Mouse (Mus musculus) cortical plate, adult 2 months (tissue): ENCODE measurements around the gene Olfr1369-ps1. TPM values are rescaled to one million over a fixed set of nuclear protein-coding genes. Genes with fewer than 3 reads are reported as not detected.

ENCODE experiments used
- H3K27ac ChIP-seq: fragments of 200-500 bp; 2 replicates; pipeline ENCODE4 v1.5.1; 2012; ENCODE audit warnings: low read length, control low read depth, inconsistent platforms; ENCODE audit not compliant: insufficient read depth
- H3K4me1 ChIP-seq: fragments of 200-500 bp; 2 replicates; pipeline ENCODE4 v1.6.1; 2011; ENCODE audit warnings: low read length; ENCODE audit not compliant: control insufficient read depth, insufficient read depth
- H3K4me3 ChIP-seq: fragments of 200-500 bp; 2 replicates; pipeline ENCODE4 v1.5.1; 2011; ENCODE audit warnings: mild to moderate bottlenecking, low read length, control low read depth; ENCODE audit not compliant: insufficient read depth
- CTCF ChIP-seq: fragments of 200-500 bp; IDR thresholded peaks from 2 replicates; pipeline ENCODE4 v1.5.1; 2011; ENCODE audit warnings: mild to moderate bottlenecking, control low read depth, low read length; ENCODE audit not compliant: insufficient read depth; ENCODE audit errors: extremely low read depth
- POLR2A ChIP-seq: fragments of 200-500 bp; IDR thresholded peaks from 2 replicates; pipeline ENCODE4 v1.6.1; 2011; ENCODE audit warnings: mild to moderate bottlenecking, low read length, control low read depth; ENCODE audit not compliant: insufficient read depth; ENCODE audit errors: extremely low read depth
- polyA plus RNA-seq: library from polyadenylated mRNA; depleted of rRNA; stranded (reverse); fragments of >200 nt; gene quantifications from 2 replicates; pipeline ENCODE4 v1.2.3, GENCODE M21; 2012; rRNA removed

The Olfr1369-ps1 gene
- polyA plus RNA-seq, 1 experiment, result not detected

DNA sequence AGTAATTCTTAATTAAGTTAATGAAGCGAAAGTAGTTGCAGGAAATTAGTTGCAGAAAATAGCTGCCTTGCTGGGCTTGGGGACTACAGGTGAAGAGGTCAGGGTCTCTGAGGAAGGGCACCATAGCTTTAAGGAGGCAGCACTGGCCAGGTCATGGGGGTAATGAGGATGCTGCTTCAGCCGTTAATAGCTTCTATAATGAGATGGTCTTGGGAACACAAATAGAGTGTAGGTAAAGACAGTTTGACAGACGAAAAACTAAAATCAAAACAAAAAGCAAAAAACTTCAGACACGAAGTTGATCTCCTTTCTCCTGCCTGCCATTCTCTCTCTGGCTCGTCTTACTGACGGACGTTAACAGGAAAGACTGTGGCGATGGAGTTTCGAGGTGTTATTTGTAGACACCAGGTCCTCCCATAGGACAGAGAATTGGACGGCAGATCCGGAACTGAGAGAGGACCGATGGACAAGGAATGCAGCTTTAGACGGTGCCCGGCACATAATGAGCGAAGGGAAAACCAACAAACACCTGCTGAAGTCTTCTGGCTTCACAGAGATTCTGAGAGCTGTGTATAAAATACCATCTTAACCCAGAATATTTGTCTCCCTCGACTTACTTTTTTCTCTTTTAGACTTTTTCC lies 57.2 kb downstream of the Olfr1369-ps1 start:
- Histone ChIP-seq H3K27ac (no peak overlapping the region), H3K4me1 (no peaks in the 10 kb centered on the region), H3K4me3 (peak overlapping the region; percentile 49)
- no peak for TF ChIP-seq CTCF
- TF ChIP-seq POLR2A, result no peak

Other genes with a start within 250 kb of the Olfr1369-ps1 start
- gene Olfr1370, start 36.5 kb upstream of the Olfr1369-ps1 start, polyA plus RNA-seq, result not detected in 2 replicates
- not detected in 2 replicates for gene Olfr263, start 18.2 kb downstream of the Olfr1369-ps1 start, polyA plus RNA-seq
- gene Olfr1368, start 34.4 kb downstream of the Olfr1369-ps1 start, polyA plus RNA-seq, result not detected in 2 replicates
- 30.4 and 30.5 TPM in 2 replicates for gene Trim27, start 68.0 kb downstream of the Olfr1369-ps1 start, polyA plus RNA-seq
- 0.10 TPM in 1 of 2 replicates, not detected in the other for gene Gpx5, start 181.2 kb downstream of the Olfr1369-ps1 start, polyA plus RNA-seq
- gene Gpx6, start 200.6 kb downstream of the Olfr1369-ps1 start, polyA plus RNA-seq, result 1.6 TPM in 1 of 2 replicates, not detected in the other
- gene Olfr1367, start 235.4 kb downstream of the Olfr1369-ps1 start, polyA plus RNA-seq, result not detected in 2 replicates